Mouse (Mus musculus) brown adipose tissue, adult 24 weeks (tissue): Measurements from ENCODE around the gene Srsf12. TPM values are rescaled to one million over a fixed set of nuclear protein-coding genes. Genes with fewer than 3 reads are reported as not detected.

Source experiments
- H3K27ac ChIP-seq: fragments of 200-500 bp; replicated peaks from 2 replicates; pipeline ENCODE4 v1.5.1; 2012; ENCODE audit warnings: low read depth, mild to moderate bottlenecking, low read length
- H3K4me1 ChIP-seq: fragments of 200-500 bp; 2 replicates; pipeline ENCODE4 v1.6.1; 2012; ENCODE audit warnings: low read length, mixed read lengths; ENCODE audit not compliant: control insufficient read depth, insufficient read depth, insufficient read length
- H3K4me3 ChIP-seq: fragments of 200-500 bp; 2 replicates; pipeline ENCODE4 v1.5.1; 2012; ENCODE audit warnings: low read depth, mild to moderate bottlenecking, low read length, moderate library complexity; ENCODE audit not compliant: insufficient read depth
- polyA plus RNA-seq: library from polyadenylated mRNA; stranded (reverse); fragments of >200 nt; gene quantifications from 2 replicates; pipeline ENCODE4 v1.2.4, GENCODE M21; 2012; ENCODE audit not compliant: missing spikeins, insufficient read depth, insufficient read length

Gene Srsf12
- polyA plus RNA-seq, result not detected in 2 replicates

- Histone ChIP-seq H3K4me3 (peak within 1 kb of the TSS; percentile 44), H3K4me1 (no peaks in the 10 kb centered on the region), H3K27ac (no peak within 1 kb of the TSS)
These were observed at the start of gene Srsf12 for GRCm38 (mm10) chr4:33208881-33209841. Srsf12 (plus strand) TSS chr4:33208991.

DNA sequence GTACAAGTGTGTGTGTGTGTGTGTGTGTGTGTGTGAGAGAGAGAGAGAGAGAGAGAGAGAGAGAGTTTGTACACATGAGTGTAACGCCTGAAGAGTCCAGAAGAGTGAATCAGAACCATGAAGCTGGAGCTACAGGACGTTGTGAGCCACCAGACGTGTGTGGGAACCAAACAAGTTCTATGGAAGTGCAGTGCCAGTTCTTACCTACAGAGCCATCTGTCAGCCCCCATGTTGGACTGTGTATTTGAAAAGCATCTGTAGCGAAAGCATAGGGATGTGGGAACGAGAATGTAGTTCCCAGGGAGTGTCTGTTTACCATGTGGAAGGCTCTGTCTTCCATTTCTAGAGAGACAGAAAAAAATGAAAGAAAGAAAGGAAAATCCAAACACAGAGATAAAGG, 25.3 kb upstream of the Srsf12 start:
- no peaks in the 10 kb centered on the region for H3K4me1 ChIP-seq
- H3K27ac ChIP-seq, result no peak overlapping the region
- no peak overlapping the region for H3K4me3 ChIP-seq

- Histone ChIP-seq H3K4me3 (peak overlapping the region; percentile 3; the same call in 1 of the 2 replicates), H3K4me1 (no peaks in the 10 kb centered on the region), H3K27ac (no peak overlapping the region)
These were observed 20.6 kb upstream of the Srsf12 start for GRCm38 (mm10) chr4:33188164-33188563.

- peak overlapping the region; percentile 37; the same call in 1 of the 2 replicates for H3K27ac ChIP-seq
- peak overlapping the region; percentile 68 for H3K4me3 ChIP-seq
- H3K4me1 ChIP-seq, result no peaks in the 10 kb centered on the region
These were observed 19.7 kb upstream of the Srsf12 start for GRCm38 (mm10) chr4:33188781-33189734.

GRCm38 (mm10) chr4:33189735-33190036, 19.1 kb upstream of the Srsf12 start, which contains the start of gene Pm20d2:
Pm20d2 (minus strand) TSS chr4:33189737.
- H3K27ac ChIP-seq, result peak within 1 kb of the TSS; percentile 37; the same call in 1 of the 2 replicates
- peak within 1 kb of the TSS; percentile 68 for H3K4me3 ChIP-seq
- no peaks in the 10 kb centered on the region for H3K4me1 ChIP-seq

DNA sequence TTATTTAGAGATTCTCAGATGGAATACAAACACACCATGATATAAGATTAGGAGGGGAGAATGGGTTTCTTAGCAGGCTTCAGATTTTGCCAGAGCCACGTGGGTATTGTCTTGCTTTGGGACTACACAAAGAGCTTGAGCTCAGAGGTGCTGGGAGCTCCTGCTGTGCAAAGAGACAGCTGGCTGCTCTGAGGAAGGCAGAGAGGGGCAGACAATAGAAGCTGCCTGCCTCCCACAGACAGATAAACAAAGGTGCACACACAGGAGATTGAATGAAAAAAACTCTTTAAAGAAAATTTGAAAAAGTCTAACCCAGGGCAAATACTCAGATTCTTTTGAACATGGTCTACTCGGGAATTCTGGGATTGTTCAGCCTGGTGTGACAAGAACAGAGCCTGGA, 10.7 kb upstream of the Srsf12 start:
- H3K27ac ChIP-seq, result no peak overlapping the region
- no peaks in the 10 kb centered on the region for H3K4me1 ChIP-seq
- no peak overlapping the region for H3K4me3 ChIP-seq

GRCm38 (mm10) chr4:33204682-33205081, 4.1 kb upstream of the Srsf12 start:
- Histone ChIP-seq H3K4me1 (no peaks in the 10 kb centered on the region), H3K27ac (no peak overlapping the region), H3K4me3 (no peak overlapping the region)

DNA sequence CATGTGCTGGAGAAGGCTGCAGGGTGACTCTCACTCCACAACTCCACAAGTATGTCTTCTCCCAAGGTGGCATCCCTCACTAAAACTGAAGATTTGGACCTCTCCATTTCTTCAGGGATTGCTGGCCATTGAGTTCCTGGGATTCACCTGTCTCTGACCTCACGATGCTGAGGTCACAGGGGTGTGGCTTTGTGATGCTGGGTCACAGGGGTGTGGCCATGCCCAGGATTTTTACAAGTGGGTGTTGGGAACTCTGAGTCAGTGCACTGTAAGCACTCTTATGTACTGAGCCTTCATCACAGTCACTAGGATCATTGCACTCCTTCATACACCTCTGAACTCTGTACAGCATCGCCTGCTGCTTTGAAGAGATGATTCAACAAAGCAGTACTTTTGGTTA, 1.2 kb upstream of the Srsf12 start:
- Histone ChIP-seq H3K27ac (no peak overlapping the region), H3K4me3 (no peak overlapping the region), H3K4me1 (no peaks in the 10 kb centered on the region)

DNA sequence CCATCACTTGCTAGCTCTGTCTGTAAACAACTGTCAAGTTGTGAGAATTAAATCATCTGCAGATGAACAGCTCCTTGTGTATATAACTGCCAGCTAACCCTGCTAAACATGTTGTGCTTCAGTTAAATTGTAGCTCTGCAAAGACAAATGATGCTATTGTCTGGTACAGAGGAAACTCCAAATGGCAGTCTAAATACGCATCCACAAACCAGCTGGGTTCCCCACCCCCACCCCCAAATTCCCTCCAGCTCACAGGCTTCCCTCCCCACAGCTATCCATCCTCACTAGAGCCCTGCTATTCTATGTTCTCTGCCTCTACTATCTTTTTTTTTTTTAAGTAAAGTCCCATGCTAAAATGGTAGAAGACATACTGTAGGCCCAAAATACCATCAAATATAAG, 13.1 kb downstream of the Srsf12 start:
- H3K27ac ChIP-seq, result no peak overlapping the region
- H3K4me1 ChIP-seq, result no peaks in the 10 kb centered on the region
- H3K4me3 ChIP-seq, result no peak overlapping the region

GRCm38 (mm10) chr4:33224003-33224675, 15.3 kb downstream of the Srsf12 start:
- Histone ChIP-seq H3K4me1 (no peaks in the 10 kb centered on the region), H3K27ac (no peak overlapping the region), H3K4me3 (no peak overlapping the region)

- no peak overlapping the region for H3K27ac ChIP-seq
- H3K4me3 ChIP-seq, result no peak overlapping the region
- H3K4me1 ChIP-seq, result no peaks in the 10 kb centered on the region
These were observed 18.4 kb downstream of the Srsf12 start for GRCm38 (mm10) chr4:33227164-33227563.

DNA sequence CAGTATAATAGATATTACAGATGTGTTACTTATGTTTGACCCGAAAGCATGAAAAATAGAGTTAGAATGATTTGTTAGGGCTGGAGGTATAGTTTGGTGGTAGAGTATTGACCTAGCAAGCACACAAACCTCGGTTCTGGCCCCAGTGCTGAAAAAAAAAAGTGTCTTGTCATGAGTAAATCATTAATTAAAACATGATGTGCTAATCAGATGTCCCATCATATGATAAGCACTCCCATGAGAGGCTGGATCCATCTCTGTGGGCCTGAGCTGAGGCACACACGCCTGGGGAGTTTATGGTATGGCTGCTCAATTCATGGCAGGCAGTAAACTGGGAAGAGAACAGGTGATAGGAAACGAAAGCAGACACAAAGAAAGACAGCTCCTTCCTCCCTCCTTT, 20.8 kb downstream of the Srsf12 start:
- H3K27ac ChIP-seq, result no peak overlapping the region
- no peaks in the 10 kb centered on the region for H3K4me1 ChIP-seq
- no peak overlapping the region for H3K4me3 ChIP-seq

GRCm38 (mm10) chr4:33230881-33231280, 22.1 kb downstream of the Srsf12 start:
- no peaks in the 10 kb centered on the region for H3K4me1 ChIP-seq
- H3K27ac ChIP-seq, result no peak overlapping the region
- no peak overlapping the region for H3K4me3 ChIP-seq

DNA sequence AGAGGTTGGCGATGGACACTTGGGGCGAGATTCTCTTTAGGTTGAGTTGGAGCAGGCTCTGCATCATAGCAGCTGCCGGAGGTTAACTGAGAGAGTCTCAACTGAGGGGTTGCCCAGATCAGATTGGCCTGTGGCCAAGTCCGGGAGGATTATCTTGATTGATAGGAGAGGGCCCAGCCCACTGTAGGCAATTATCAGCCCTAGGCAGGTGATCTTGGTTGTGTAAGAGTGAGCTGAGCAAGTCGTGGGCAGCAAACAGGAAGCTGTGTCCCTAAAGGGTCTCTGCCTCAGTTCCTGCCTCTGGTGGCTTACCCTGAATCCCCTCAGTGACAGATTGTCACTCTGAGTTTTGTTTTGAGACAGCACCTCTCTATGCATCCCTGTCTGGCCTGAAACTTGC, 33.7 kb downstream of the Srsf12 start:
- Histone ChIP-seq H3K4me3 (no peak overlapping the region), H3K27ac (no peak overlapping the region), H3K4me1 (peaks cover 10% of the 10 kb centered on the region; the same call in 1 of the 2 replicates)
